Mouse (Mus musculus) intestine, embryonic 16.5 days (tissue): ENCODE measurements around the gene Tmem238l. TPM values are rescaled to one million over a fixed set of nuclear protein-coding genes. Genes with fewer than 3 reads are reported as not detected.

Experiments used
- ATAC-seq: fragments of 200-750 bp; cut with Nextera tagmentation; 2 replicates; pipeline ENCODE4 v1.8.0; 2017; ENCODE audit warnings: moderate TSS enrichment, moderate library complexity
- H3K27ac ChIP-seq: fragments of 300-500 bp; sonication (generic); 2 replicates; pipeline ENCODE4 v1.5.1; 2014; ENCODE audit warnings: mild to moderate bottlenecking, low read length
- H3K27me3 ChIP-seq: fragments of 300-500 bp; sonication (generic); replicated peaks from 2 replicates; pipeline ENCODE4 v1.6.1; 2014; ENCODE audit warnings: low read length, control low read depth, mixed read lengths; ENCODE audit not compliant: control insufficient read depth, insufficient read depth
- H3K36me3 ChIP-seq: fragments of 300-500 bp; sonication (generic); 2 replicates; pipeline ENCODE4 v1.6.1; 2014; ENCODE audit warnings: low read length, control low read depth; ENCODE audit not compliant: control insufficient read depth, insufficient read depth
- H3K4me1 ChIP-seq: fragments of 300-500 bp; sonication (generic); 2 replicates; pipeline ENCODE4 v1.6.1; 2014; ENCODE audit warnings: low read length, control low read depth, mixed read lengths; ENCODE audit not compliant: control insufficient read depth, insufficient read depth
- H3K4me2 ChIP-seq: fragments of 300-500 bp; sonication (generic); 2 replicates; pipeline ENCODE4 v1.6.1; 2014; ENCODE audit warnings: low read depth, low read length, control low read depth
- H3K4me3 ChIP-seq: fragments of 300-500 bp; sonication (generic); 2 replicates; pipeline ENCODE4 v1.5.1; 2014; ENCODE audit warnings: mild to moderate bottlenecking, low read length
- H3K9ac ChIP-seq: fragments of 300-500 bp; sonication (generic); 2 replicates; pipeline ENCODE4 v1.6.1; 2014; ENCODE audit warnings: low read depth, low read length
- H3K9me3 ChIP-seq: fragments of 300-500 bp; sonication (generic); 2 replicates; pipeline ENCODE4 v1.6.1; 2016; ENCODE audit warnings: low read length, control low read depth; ENCODE audit not compliant: control insufficient read depth
- WGBS: fragments of 180-500 bp; shearing (Covaris S2); extraction: QIAGEN DNeasy Blood & Tissue Kit; methylation state at CpG from one replicate; pipeline ENCODE4 v1.1.7; 2014; 5-methylcytosine and 5-hydroxymethylcytosine counted together
- polyA plus RNA-seq: library from polyadenylated mRNA; unstranded; fragments of >200 nt; fragmentation: Nextera tagmentation; extraction: Ambion mirVana; gene quantifications from 2 replicates; pipeline ENCODE4 v1.2.1, GENCODE M21; 2015

Tmem238l gene
- polyA plus RNA-seq, 1 experiment from 2014 or later = 2.2 TPM

DNA sequence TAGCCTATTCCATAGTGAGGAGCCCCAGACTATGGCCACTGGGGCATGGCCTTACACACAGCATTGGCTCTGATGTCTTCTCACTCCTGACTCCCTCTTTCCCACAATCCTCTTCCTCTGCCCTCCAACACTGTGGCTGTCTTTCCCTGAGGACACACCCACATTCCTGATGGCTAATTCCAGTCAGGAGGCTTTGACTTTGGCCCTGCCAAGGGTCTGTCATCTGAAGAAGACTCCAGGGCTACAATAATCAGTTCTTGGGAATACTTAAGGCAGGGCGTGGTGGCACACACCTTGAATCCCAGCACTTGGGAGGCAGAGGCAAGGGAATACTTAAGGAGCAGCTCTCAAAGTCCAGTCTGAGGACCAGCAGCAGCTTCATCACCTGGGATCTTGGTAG lies 12.1 kb downstream of the Tmem238l start:
- H3K4me1 ChIP-seq = peaks cover 4% of the 10 kb centered on the region; the same call in 1 of the 2 replicates
- H3K27ac ChIP-seq = 0 out of 2 replicates have a peak overlapping the region, but pooled peaks have one; percentile 10
- ATAC-seq = peak; percentile 89
- H3K27me3 ChIP-seq = no peaks in the 10 kb centered on the region
- H3K4me3 ChIP-seq = no peak overlapping the region
- H3K9me3 ChIP-seq = no peaks in the 10 kb centered on the region
- H3K4me2 ChIP-seq = no peak overlapping the region
- H3K9ac ChIP-seq = no peak overlapping the region
- 79% methylated on average over 1 of the region's 1 CpGs for WGBS
- H3K36me3 ChIP-seq = no peaks in the 10 kb centered on the region

DNA sequence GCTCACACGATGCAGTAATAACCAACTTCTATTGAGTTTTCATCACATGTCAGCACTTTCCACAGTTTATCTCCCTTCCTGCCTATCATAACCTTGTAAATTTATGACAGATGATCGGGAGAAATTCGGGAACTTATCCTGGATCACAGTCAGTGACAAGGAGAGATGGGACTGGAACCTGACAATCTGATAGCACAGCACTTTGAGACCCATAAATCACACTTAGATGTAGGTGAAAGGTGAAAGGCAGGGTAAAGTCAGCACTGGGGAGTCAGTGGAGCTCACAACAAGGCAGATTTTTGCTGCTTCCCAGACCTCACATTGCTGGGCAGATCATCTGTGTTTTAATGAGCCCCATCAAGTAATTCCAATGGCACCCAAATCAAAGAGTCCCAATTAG lies 17.1 kb downstream of the Tmem238l start:
- ATAC-seq = peak; percentile 73
- Histone ChIP-seq H3K4me3 (no peak overlapping the region), H3K4me1 (peaks cover 4% of the 10 kb centered on the region; the same call in 1 of the 2 replicates), H3K27me3 (no peaks in the 10 kb centered on the region), H3K9ac (no peak overlapping the region), H3K4me2 (no peak overlapping the region), H3K27ac (no peak overlapping the region), H3K9me3 (peaks cover 4% of the 10 kb centered on the region), H3K36me3 (no peaks in the 10 kb centered on the region)
- 57% methylated on average over 3 of the region's 3 CpGs for WGBS

DNA sequence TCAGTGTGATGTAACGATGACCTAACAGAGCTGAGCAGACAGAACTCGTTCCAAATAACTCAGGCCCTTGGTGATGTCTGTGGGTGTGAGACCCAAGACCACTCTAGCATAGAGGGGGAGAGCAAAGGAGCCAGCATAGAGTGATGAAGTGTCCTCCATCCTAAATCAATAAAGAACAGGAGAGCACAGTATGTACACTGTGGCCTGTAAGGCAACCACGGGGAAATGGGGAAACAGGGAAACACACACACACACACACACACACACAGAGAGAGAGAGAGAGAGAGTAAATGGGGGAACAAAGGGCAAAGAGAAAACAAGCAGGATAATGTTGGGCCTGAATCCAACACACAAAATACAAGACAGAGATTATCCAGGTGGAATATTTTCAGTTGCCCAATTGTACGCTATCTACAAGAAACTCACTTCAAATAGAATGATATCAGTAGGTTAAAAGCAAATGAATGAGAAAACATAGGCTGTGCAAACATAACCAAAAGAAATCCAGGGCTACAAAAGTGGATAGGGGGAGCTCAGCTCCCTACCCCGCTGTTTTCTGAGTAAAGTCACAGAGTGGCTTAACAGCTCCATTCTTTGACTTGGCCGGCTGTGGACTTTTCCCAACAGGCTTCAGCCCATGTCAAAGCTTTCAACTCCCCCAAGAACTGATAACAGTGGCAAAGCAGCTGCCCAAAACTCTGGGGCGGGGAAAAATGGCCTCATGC lies 19.3 kb downstream of the Tmem238l start:
- ATAC-seq = no peak
- Histone ChIP-seq H3K4me3 (no peak overlapping the region), H3K27me3 (no peaks in the 10 kb centered on the region), H3K4me1 (no peaks in the 10 kb centered on the region), H3K9me3 (peaks cover 4% of the 10 kb centered on the region), H3K27ac (no peak overlapping the region), H3K9ac (no peak overlapping the region), H3K4me2 (no peak overlapping the region), H3K36me3 (no peaks in the 10 kb centered on the region)
- WGBS = 85% methylated on average over 7 of the region's 7 CpGs

DNA sequence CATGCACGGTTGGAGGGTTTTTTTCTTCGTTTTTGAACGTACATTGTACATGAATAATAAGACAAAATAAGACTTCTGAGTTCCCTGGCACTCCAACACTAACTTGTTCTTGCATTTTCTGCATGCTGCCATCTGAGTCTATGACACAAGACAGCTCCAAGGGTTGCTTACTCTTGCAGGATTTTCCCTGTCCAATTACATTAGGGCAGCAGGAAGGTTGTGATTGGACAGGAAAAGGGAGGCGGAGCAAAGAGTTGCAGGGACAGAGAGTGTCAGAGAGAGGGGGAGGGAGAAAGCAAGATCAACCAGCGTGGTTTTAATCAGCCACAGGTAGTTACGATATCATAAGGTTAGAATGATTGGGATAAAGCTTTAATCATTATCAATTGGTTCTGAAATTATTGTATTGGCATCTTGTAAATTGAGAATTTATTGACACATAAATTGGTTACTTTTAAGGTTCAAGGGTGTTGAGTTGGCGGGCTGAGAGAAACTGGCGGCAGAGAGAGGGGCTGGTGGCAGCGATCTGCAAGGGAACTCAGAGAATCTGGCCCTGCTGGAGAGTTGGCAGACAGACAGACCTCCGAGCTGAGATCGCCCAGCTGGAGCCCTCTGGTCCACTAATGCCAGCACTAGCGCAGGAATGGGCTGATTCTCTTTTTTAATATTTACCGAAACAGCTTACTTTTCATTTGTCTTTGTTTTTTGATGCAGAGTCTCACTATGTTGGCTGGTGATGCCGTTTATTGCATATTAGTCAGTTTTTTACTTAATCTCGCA lies 25.1 kb downstream of the Tmem238l start:
- ATAC-seq = no peak
- 77% methylated on average over 15 of the region's 15 CpGs for WGBS
- Histone ChIP-seq H3K4me1 (peaks cover 17% of the 10 kb centered on the region), H3K27ac (no peak overlapping the region), H3K36me3 (no peaks in the 10 kb centered on the region), H3K27me3 (no peaks in the 10 kb centered on the region), H3K9ac (no peak overlapping the region), H3K9me3 (no peaks in the 10 kb centered on the region), H3K4me2 (no peak overlapping the region), H3K4me3 (no peak overlapping the region)

DNA sequence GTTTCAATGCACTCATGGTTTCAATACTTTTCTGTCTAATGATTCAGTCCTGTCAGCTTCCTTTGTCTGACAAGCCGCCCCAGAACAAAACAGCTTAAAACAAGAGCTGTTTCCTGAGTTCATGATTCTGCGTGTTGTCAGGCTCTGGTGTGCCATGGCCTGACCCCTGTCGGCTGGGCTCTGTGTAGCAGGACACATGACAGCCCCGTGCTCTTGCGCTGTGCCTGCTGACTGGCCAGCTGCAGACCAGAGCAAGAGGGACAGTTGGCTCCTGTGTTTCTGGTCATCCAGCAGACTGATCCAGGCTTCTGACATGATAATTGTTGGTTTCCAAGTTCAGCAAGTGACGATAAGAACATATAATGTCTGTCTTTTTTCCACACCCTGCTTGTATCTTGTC lies 26.4 kb downstream of the Tmem238l start:
- Histone ChIP-seq H3K4me3 (no peak overlapping the region), H3K4me2 (no peak overlapping the region), H3K9me3 (no peaks in the 10 kb centered on the region), H3K27me3 (no peaks in the 10 kb centered on the region), H3K36me3 (no peaks in the 10 kb centered on the region), H3K27ac (peak overlapping the region; percentile 33; the same call in 1 of the 2 replicates), H3K9ac (no peak overlapping the region), H3K4me1 (peaks cover 17% of the 10 kb centered on the region)
- peak; percentile 74 for ATAC-seq
- 28% methylated on average over 6 of the region's 6 CpGs for WGBS

DNA sequence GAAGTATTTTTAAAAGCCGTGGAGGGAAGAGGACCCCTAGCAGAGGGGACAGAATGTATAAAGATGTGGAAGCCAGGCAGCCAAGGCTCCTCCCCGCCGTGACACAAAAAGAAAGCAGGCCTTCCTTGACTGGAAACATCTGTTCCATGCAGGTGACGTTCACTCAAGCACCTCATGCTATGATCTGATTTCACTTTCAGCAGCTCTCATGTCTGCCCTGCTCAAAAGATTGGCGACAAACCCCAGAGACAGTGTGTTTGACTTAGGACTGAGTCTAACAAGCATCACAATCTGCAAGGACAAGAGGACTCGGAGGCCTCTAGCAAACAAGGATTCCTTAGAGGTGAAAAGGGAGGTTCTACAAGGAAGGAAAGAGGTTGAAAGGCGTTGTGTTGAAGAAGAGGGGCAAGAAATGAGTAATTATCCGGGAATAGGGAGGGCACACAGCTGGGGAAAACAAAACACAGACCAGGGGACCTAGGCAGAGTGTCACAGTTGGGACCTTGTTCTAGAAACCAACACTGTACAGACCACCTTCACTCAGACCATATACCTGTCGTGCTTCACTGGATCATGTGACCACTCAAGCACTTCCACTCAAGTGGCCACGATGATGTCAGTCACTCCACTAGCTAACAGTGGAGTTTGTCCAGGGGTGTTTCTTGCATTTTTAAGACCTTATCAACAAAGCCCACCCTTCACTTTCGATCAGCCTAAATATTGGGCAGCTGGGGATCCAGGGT lies 27.2 kb downstream of the Tmem238l start:
- Histone ChIP-seq H3K36me3 (no peaks in the 10 kb centered on the region), H3K27me3 (no peaks in the 10 kb centered on the region), H3K4me2 (no peak overlapping the region), H3K4me1 (peaks cover 17% of the 10 kb centered on the region), H3K27ac (peak overlapping the region; percentile 53), H3K4me3 (no peak overlapping the region), H3K9me3 (no peaks in the 10 kb centered on the region), H3K9ac (0 out of 2 replicates have a peak overlapping the region, but pooled peaks have one; percentile 45)
- ATAC-seq = 0 out of 2 replicates have a peak, but pooled peaks have one; percentile 12
- WGBS = 52% methylated on average over 11 of the region's 11 CpGs

DNA sequence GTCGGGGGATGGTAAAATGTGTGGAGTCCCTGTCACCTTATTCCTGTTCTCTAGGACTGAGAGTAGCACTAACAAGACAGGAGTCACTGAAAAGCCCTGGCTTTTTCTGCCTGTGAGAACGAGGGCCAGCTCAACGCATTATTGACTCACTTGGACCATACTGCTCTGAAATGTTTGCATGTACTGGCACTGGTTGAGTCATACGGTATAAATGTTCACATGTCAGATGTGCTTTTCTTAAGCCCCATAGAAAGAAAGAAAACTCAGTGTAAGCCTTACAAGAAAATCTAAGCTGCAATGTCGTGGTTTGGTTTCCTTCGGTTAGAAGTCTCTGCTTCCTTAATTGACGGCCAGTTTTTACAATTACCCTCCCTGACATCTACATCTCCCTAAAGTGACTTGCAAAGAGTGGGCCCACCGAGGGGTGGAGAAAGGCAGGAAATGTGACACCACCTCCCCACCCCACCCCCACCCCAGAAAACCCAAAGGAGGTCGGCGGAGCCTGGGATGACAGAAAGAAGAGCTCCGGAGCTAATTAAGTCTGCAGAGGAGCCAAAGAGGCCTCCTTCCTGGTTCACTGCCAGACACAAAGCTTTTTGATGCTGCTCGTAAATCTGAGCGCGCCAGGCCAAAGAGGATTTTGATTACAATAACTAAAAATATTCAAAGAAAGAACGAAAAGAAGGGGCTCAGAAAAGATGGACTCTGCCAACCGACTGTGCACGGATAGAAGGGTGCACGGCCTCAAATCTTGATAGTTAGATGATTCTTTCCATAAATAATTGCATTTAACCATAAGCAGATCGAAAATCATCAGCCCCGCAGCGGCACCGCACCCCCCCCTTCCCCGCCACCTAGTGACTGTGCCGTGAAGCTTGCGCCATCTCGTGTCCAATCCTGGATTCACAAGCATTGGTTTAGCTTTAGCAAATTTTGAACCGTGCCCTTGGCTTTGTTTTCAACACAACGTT lies 28.0 kb downstream of the Tmem238l start:
- no peaks in the 10 kb centered on the region for H3K9me3 ChIP-seq
- 6% methylated on average over 28 of the region's 28 CpGs for WGBS
- ATAC-seq = peak; percentile 66
- peak overlapping the region; percentile 58 for H3K4me2 ChIP-seq
- no peaks in the 10 kb centered on the region for H3K36me3 ChIP-seq
- H3K4me3 ChIP-seq = peak overlapping the region; percentile 45
- peak overlapping the region; percentile 53 for H3K27ac ChIP-seq
- H3K9ac ChIP-seq = peak overlapping the region; percentile 54
- peaks cover 17% of the 10 kb centered on the region for H3K4me1 ChIP-seq
- H3K27me3 ChIP-seq = no peaks in the 10 kb centered on the region

DNA sequence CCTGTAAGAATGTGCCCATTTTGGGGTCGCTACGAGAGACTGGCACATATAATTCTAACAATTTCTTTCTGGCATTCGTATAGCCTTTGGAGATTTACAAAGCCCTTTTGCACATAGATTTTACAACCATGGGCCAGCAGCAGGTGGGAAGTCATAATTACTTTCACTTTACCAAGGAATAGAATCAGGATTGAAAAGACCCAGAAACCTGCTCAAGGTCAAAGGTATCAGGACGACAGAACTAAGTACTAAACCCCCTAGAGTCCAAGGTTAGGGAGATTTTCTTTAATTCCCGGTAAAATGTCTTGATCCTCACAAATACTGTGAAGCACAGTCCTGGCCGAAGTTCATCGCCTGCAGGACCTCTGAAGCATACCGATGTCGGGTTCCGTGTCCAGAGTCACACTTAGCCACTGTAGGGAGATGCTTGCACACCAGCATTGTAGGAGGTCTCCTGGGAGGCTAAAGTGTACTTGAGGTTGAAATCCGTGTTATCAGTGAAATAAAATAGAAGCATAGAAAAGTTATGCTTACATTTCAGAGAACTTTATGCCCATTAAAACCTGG lies 28.8 kb downstream of the Tmem238l start:
- no peak overlapping the region for H3K27ac ChIP-seq
- H3K4me3 ChIP-seq = peak overlapping the region; percentile 45
- peak overlapping the region; percentile 54 for H3K9ac ChIP-seq
- 0 out of 2 replicates have a peak, but pooled peaks have one; percentile 38 for ATAC-seq
- H3K4me1 ChIP-seq = peaks cover 17% of the 10 kb centered on the region
- no peaks in the 10 kb centered on the region for H3K36me3 ChIP-seq
- 24% methylated on average over 11 of the region's 11 CpGs for WGBS
- H3K27me3 ChIP-seq = no peaks in the 10 kb centered on the region
- peak overlapping the region; percentile 58 for H3K4me2 ChIP-seq
- no peaks in the 10 kb centered on the region for H3K9me3 ChIP-seq
